Mouse (Mus musculus) erythroblast, adult 5-6 weeks (primary cell): ENCODE measurements around the gene Syf2. TPM values are rescaled to one million over a fixed set of nuclear protein-coding genes. Genes with fewer than 3 reads are reported as not detected.
A peak's percentile ranks its signal among the peaks of the same experiment; 100 is the strongest.

Experiments used
- ATAC-seq: replicated peaks from 2 replicates; pipeline ENCODE4 v1.8.0; 2016; ENCODE audit warnings: moderate number of reproducible peaks, mild to moderate bottlenecking, moderate TSS enrichment, inconsistent platforms; ENCODE audit not compliant: poor library complexity, low FRiP score, severe bottlenecking
- total RNA-seq, 2 experiments: library from RNA; stranded (forward) in 1 of 2; stranded (reverse) in 1 of 2; fragments of 150-400 nt in 1 of 2; fragments of 200-764, 138-1000 nt in 1 of 2; gene quantifications; 2 replicates each; pipeline versions ENCODE4 v1.2.3 to v1.2.4; 2015 to 2017; ENCODE audit warnings: low replicate concordance in 2 of 2

The Syf2 gene
- total RNA-seq, 2 experiments from 2014 or later, result 103 to 294 TPM

DNA sequence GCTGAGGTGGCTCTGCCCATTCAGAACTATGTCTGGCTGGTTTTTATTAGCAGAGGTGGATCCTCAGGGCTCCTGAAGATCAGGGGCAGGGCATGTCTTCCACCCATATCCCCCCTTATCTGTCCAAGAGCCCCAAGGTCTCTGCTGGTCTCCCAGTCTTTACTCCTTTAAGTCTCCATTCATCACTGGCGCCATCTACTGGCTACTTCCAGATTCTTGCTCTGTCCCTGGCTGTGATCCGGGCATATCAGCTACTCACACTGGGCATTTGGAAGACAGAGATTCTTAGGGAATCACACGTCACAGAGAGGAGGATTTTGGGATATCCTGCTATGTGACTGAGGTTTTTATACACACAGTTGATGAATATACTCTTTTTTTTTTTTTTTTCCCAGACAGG lies 25.6 kb downstream of the Syf2 start:
- peak; percentile 82 for ATAC-seq

DNA sequence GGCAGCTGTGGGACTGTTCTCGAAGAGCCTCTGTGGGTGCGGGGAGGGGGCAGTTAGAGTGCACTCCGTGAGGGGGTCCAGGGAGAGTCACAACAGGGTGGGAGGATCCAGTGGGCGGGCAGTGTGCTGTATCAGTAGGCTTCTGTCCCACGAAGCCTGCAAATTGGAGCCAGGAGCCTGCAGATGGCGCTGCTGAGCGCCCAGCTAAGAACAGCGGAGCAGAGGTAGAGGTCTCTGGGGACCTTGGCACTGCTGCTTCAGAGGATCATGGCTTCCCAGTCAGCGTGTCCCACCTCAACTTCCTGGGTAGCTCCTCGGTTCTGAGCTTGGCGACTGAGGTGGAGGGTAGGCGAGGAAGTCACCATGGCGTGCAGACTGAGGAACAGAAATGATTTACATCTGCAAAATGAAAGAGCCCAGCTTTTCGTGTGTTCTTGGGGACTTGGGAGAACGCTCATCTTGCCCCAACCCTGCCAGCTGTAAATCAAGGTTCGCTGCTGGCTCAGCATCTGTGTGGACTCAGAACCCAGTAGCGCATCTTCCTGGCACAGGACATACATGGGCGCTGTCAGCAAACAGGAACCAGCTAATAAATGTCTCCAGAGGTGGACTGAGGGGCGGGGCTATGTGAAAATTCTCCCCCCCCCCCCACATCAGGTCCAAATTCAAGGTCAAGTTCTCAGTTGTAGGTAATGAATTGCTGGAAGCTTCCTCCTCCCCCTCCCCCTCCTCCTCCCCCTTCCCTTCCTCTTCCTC lies 32.5 kb downstream of the Syf2 start:
- ATAC-seq, result peak; percentile 95

DNA sequence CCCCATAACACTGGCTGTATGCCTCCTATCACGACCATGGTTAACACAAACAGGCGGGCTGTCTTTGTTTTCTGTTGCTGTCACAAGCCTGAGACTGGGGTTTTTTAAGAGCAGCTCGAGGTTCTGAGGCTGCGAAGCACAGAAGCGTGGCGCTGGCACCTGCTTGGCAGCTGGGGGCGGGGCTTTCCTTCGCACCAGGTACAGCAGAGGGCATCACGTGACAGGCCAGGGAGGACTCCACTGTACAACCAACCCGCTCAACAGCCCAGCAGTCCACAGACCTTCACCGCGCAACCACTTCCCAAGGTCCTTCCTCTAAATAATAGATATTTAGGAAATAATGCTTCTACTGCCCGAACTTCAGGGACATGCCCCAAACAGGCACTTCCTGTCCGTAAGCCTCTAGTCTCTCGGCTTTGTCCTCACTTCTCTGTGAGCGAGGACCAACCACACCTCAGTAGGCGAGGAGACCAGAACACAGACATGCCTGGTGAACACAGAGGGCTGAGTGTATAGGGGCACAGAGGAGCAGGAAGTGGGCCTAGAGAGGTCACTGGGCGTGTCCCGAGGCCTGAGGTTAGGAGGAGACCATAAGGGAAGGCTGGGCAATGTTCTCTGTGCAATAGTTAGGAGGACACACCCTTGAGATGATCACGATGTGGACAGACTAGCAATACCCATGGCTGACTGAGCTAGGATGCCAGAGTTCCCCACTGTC lies 37.3 kb downstream of the Syf2 start:
- peak; percentile 18; the same call in 1 of the 2 replicates for ATAC-seq

DNA sequence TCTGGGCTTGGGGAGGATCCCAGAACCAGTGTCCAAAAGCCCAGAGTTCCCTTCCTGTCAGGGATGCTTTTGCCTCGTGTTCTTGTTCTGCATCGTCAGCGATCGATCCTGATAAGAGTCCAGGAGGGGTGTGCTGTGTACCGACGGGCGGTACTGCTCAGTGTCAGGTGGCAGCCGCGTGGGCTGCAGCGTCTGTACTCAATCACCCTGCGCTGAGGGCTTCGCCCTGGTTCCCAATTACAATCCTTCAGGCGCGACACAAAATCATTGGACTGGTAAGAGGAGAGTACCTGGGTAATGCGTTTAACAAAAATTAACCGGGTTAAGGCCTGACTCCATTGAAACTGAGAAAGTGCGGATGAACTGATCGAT lies 37.9 kb downstream of the Syf2 start:
- peak; percentile 28; the same call in 1 of the 2 replicates for ATAC-seq

DNA sequence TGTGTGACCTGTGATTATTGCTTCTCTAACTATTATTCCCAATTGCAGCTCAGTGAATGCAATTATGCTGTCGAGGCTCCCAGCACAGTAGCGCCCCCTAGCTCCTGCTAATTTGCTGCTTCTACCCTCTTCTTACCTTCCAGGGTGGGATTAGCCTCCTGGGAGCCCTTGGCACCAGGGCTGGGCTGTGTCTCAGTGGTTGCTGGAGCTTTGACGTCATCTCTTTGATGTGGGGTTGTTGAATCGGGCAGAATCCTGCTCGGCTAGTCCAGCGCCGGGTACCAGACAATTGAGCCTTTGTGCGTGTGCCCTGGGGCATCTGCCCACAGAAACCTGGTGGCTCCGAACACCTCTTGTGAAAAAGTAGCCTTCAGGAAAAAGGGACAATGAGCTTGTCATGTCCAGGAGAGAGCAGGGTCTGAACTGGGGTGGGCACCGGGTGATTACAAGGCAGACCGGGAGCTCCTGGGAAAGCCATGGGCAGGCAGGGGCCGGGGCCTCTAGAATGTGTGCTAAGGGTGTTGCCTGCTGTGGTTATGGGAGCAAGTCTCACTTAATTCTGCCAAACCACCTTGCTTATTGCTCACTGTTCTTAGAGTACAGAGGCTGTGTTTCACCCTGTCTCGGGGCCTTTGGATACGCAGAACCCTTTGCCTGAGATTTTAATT lies 44.7 kb downstream of the Syf2 start:
- ATAC-seq, result 0 out of 2 replicates have a peak, but pooled peaks have one; percentile 16

DNA sequence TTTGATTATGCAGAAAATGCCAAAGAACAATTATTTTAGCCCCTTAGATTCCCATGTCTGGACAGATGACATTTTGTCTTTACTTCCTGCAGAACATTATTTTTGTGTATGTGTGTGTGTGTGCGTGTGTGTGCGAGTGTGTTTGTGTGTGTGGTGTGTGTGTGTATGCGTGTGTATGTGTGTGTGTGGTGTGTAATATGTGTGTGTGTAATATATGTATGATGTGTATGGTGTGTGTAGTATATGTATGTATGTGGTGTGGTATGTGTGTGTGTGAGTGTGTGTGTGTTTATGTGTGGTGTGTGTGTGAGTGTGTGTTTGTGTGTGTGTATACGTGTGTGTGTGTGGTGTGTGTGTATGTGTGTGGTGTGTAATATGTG lies 45.2 kb downstream of the Syf2 start:
- no peak for ATAC-seq

DNA sequence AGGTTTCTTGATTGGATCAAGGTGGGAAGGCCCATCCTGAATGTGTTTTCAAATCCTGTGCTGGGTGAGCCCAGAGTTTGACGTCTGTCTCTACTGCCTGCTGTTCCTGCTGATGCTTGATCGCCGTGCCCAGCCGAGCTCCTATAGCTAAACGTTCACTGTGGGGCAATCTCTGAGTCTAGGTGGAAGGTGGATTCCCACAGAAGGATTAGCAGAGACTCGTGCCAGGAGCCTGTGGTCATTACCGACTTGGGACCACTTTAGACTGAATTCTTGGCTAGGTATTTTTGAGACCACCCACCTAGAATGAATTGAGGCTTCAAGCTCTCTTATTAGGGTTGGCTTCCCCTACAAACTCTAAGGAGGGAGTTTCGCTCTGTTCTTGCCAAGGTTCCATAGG lies 48.2 kb downstream of the Syf2 start:
- no peak for ATAC-seq

DNA sequence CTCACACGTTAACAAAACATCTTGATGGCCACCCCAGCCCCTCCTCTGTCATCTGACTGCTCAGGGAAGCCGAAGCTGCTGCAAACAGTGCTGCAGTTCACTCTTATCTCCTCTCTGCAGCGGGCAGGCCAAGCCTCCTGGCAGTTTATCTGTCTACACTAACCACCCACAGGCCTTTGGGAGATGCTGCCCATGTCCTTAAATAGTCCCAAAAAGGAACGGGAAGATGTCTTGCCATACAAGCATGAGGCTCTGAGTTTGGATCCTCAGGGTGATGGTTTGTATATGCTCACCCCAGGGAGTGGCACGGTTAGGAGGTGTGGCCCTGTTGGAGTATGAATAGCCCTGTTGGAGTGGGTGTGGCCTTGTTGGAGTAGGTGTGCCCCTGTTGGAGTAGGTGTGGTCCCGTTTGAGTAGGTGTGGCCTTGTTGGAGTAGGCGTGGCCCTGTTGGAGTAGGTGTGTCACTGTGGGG lies 51.3 kb downstream of the Syf2 start:
- peak; percentile 88 for ATAC-seq

DNA sequence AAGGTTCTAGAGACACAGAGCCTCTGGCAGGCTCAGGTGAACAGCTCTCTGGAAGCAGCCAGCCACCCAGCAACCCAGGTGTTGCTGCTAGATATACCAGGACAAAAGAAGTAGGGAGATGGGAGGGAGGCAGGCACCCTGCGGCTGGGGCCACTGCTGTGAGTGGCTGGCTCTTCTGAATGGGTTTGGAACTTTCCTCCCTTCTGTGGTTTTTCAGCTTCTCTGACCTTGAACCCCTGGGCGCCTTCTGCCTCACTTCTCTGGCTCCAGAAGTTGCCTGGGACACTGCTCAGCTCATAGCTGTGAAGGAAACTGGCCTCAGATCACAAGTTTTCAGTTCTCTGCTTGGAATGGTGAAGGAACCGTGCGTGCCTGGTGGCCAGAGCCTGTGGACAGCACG lies 52.4 kb downstream of the Syf2 start:
- peak; percentile 52 for ATAC-seq

DNA sequence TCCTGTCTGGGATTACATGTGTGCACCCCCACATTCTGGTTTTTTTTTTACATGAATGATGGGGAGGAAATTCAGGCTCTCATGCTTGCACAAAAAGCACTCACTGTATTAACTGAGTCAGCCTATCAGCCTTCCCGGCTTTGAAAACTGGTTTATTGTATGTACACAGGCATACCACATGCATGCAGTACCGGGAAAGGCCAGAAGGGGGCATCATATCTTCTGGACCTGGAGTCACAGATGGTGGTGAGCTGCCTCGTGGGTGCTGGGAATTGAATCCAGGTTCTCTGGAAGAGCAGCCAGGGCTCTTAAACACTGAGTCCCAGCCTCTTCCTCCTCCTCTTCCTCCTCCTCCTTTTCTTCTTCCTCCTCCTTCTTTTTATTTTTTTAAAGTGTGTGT lies 53.9 kb downstream of the Syf2 start:
- ATAC-seq, result no peak

DNA sequence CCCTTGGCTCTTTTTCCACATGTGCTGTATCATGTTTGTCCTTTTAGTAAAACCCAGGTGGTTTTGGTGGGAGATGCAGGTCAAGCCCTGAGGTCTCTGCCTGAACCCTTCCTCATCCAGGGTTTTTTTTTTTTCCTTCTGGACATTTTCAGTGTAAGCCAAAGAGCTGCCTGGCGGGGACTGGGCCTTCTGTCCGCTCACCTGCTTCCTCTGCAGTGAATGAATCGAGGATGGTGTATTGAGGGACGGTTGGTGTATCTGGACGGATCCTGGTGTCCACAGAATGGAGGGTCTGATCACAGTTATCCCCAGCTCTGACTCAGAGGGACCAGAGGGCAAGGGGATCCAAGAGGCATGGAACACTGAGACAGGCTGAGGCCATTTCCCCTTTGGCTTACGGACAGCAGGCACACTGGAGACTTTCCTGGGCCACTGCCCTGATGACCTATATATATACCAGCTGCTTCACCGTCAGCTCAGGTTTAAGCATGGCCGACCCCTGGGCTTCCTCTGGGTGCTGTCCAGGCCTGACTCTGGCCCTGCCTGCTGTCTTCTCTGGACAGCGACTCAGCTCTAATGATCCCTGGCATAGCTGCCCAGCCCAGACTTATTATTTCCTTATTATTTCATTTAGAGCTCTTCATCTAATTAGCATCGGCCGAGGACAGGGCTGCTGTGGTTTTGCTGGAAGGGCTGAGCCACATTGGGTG lies 55.1 kb downstream of the Syf2 start:
- ATAC-seq, result no peak

DNA sequence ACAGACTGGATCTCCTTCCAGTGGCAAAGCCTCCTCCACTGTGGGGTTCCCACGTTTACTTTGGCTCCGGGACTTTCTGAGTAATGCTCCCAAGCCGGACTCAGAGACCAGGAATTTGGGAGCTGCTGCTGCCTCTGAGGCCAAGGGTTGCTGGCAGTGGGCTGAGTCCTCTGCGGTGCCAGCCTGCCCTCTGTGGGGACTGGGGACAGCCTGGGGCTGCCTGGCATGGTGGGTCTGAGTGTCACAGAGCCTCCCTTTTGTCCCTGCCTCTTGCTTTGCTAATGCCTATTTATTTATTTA lies 55.6 kb downstream of the Syf2 start:
- ATAC-seq, result no peak

DNA sequence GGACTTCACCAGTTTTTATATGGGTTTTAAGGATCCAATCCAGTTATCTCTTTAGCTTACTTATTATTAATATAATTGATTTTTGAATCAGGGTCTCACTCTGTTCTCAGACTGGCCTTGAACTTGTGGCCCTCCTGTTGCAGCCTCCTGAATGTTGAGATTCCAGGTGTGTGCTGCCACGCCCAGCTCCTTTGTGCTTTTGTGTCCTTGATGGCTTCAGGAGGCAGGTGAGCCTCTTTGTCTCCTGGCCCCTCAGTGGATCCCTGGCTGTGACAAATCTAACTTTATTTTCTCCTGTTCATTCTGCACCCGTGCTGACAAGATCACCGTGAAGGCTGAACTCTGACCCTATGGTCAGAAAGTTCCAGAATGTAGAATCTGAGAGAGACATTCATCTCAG lies 56.3 kb downstream of the Syf2 start:
- no peak for ATAC-seq

Other genes with a start within 250 kb of the Syf2 start
- gene Man1c1, start 226.6 kb upstream of the Syf2 start, total RNA-seq (2015; ENCODE audit: low replicate concordance), result 4.2 and 6.1 TPM in 2 replicates
- gene Man1c1, start 226.6 kb upstream of the Syf2 start, total RNA-seq (2017; ENCODE audit: low replicate concordance), result 1.4 and 2.8 TPM in 2 replicates
- gene Ldlrap1, start 162.9 kb upstream of the Syf2 start, total RNA-seq (2015; ENCODE audit: low replicate concordance), result 5.6 and 10.9 TPM in 2 replicates
- gene Ldlrap1, start 162.9 kb upstream of the Syf2 start, total RNA-seq (2017; ENCODE audit: low replicate concordance), result 4.7 and 6.6 TPM in 2 replicates
- 13.0 and 19.4 TPM in 2 replicates for gene Maco1, start 77.6 kb upstream of the Syf2 start, total RNA-seq (2015; ENCODE audit: low replicate concordance)
- 36.0 and 39.9 TPM in 2 replicates for gene Maco1, start 77.6 kb upstream of the Syf2 start, total RNA-seq (2017; ENCODE audit: low replicate concordance)
- 408 and 436 TPM in 2 replicates for gene Rhd, start 66.4 kb upstream of the Syf2 start, total RNA-seq (2015; ENCODE audit: low replicate concordance)
- gene Rhd, start 66.4 kb upstream of the Syf2 start, total RNA-seq (2017; ENCODE audit: low replicate concordance), result 820 and 839 TPM in 2 replicates
- 150 and 151 TPM in 2 replicates for gene Tmem50a, start 15.9 kb upstream of the Syf2 start, total RNA-seq (2015; ENCODE audit: low replicate concordance)
- gene Tmem50a, start 15.9 kb upstream of the Syf2 start, total RNA-seq (2017; ENCODE audit: low replicate concordance), result 200 and 208 TPM in 2 replicates
- 2,585 and 2,588 TPM in 2 replicates for gene Rsrp1, start 7.3 kb upstream of the Syf2 start, total RNA-seq (2015; ENCODE audit: low replicate concordance)
- gene Rsrp1, start 7.3 kb upstream of the Syf2 start, total RNA-seq (2017; ENCODE audit: low replicate concordance), result 1,104 and 1,368 TPM in 2 replicates
- 7.3 and 9.8 TPM in 2 replicates for gene Runx3, start 189.8 kb downstream of the Syf2 start, total RNA-seq (2015; ENCODE audit: low replicate concordance)
- gene Runx3, start 189.8 kb downstream of the Syf2 start, total RNA-seq (2017; ENCODE audit: low replicate concordance), result 0.51 and 0.84 TPM in 2 replicates